Mouse (Mus musculus): ENCODE results near the gene Col5a1. TPM values are rescaled to one million over a fixed set of nuclear protein-coding genes. Genes with fewer than 3 reads are reported as not detected.

Gene Col5a1
- total and polyA plus RNA-seq, 2 experiments from 2014 or later, result 8.0 to 23.6 TPM

GRCm38 (mm10) chr2:28008261-28008660 lies 122.0 kb downstream of the Col5a1 start:
- Histone ChIP-seq H3K4me3 (ENCODE audit: low read length) (no peak overlapping the region), H3K9ac (replicated peaks; ENCODE audit: low read length) (no peak overlapping the region), H3K27ac (peak overlapping the region; percentile 38; the same call in 1 of the 2 replicates), H3K4me2 (ENCODE audit: low read depth, low read length) (no peak overlapping the region), H3K36me3 (ENCODE audit: insufficient read depth, low read length) (no peaks in the 10 kb centered on the region), H3K4me1 (ENCODE audit: insufficient read depth, low read length) (peaks cover 12% of the 10 kb centered on the region; the same call in 1 of the 2 replicates), H3K27me3 (ENCODE audit: insufficient read depth, low read length) (no peaks in the 10 kb centered on the region), H3K9me3 (ENCODE audit: low read length) (no peaks in the 10 kb centered on the region)
- ATAC-seq (peak; percentile 41; the same call in 1 of the 2 replicates), DNase-seq (ENCODE audit: low spot score) (peak; percentile 62)
- no peak for TF ChIP-seq CTCF (IDR thresholded peaks at IDR 0.05; ENCODE audit: low read depth)
- WGBS, result 20% methylated on average over 4 of the region's 4 CpGs

GRCm38 (mm10) chr2:28012367-28012766 lies 126.1 kb downstream of the Col5a1 start:
- ATAC-seq (no peak), DNase-seq (ENCODE audit: low spot score) (no peak)
- Histone ChIP-seq H3K4me3 (ENCODE audit: low read length) (no peak overlapping the region), H3K4me1 (ENCODE audit: insufficient read depth, low read length) (peaks cover 12% of the 10 kb centered on the region; the same call in 1 of the 2 replicates), H3K27ac (no peak overlapping the region), H3K4me2 (ENCODE audit: low read depth, low read length) (no peak overlapping the region), H3K9ac (replicated peaks; ENCODE audit: low read length) (no peak overlapping the region), H3K9me3 (ENCODE audit: low read length) (no peaks in the 10 kb centered on the region), H3K36me3 (ENCODE audit: insufficient read depth, low read length) (no peaks in the 10 kb centered on the region), H3K27me3 (ENCODE audit: insufficient read depth, low read length) (no peaks in the 10 kb centered on the region)
- no peak for TF ChIP-seq CTCF (IDR thresholded peaks at IDR 0.05; ENCODE audit: low read depth)
- WGBS, result 41% methylated on average over 3 of the region's 3 CpGs

GRCm38 (mm10) chr2:28014778-28015177 lies 128.6 kb downstream of the Col5a1 start:
- ATAC-seq (no peak), DNase-seq (ENCODE audit: low spot score) (no peak)
- no peak overlapping the region for H3K9ac ChIP-seq (replicated peaks; ENCODE audit: low read length)
- H3K27me3 ChIP-seq (ENCODE audit: insufficient read depth, low read length), result no peaks in the 10 kb centered on the region
- no peak overlapping the region for H3K4me2 ChIP-seq (ENCODE audit: low read depth, low read length)
- no peaks in the 10 kb centered on the region for H3K36me3 ChIP-seq (ENCODE audit: insufficient read depth, low read length)
- no peaks in the 10 kb centered on the region for H3K4me1 ChIP-seq (ENCODE audit: insufficient read depth, low read length)
- no peak overlapping the region for H3K27ac ChIP-seq
- H3K9me3 ChIP-seq (ENCODE audit: low read length), result no peaks in the 10 kb centered on the region
- no peak overlapping the region for H3K4me3 ChIP-seq (ENCODE audit: low read length)
- no peak for TF ChIP-seq CTCF (IDR thresholded peaks at IDR 0.05; ENCODE audit: low read depth)
- 93% methylated on average over 3 of the region's 3 CpGs for WGBS

GRCm38 (mm10) chr2:28024416-28024815 lies 138.2 kb downstream of the Col5a1 start:
- H3K9ac ChIP-seq (replicated peaks; ENCODE audit: low read length), result no peak overlapping the region
- DNase-seq (ENCODE audit: low spot score), result no peak
- H3K4me1 ChIP-seq (ENCODE audit: insufficient read depth, low read length), result no peaks in the 10 kb centered on the region
- no peaks in the 10 kb centered on the region for H3K36me3 ChIP-seq (ENCODE audit: insufficient read depth, low read length)
- no peaks in the 10 kb centered on the region for H3K9me3 ChIP-seq (ENCODE audit: low read length)
- no peaks in the 10 kb centered on the region for H3K27me3 ChIP-seq (ENCODE audit: insufficient read depth, low read length)
- 81% methylated on average over 6 of the region's 6 CpGs for WGBS
- no peak overlapping the region for H3K4me3 ChIP-seq (ENCODE audit: low read length)
- no peak overlapping the region for H3K4me2 ChIP-seq (ENCODE audit: low read depth, low read length)
- ATAC-seq, result no peak
- no peak overlapping the region for H3K27ac ChIP-seq
- no peak for TF ChIP-seq CTCF (IDR thresholded peaks at IDR 0.05; ENCODE audit: low read depth)

GRCm38 (mm10) chr2:28025776-28026175 lies 139.6 kb downstream of the Col5a1 start:
- ATAC-seq, result no peak
- Histone ChIP-seq H3K4me2 (ENCODE audit: low read depth, low read length) (no peak overlapping the region), H3K9me3 (ENCODE audit: low read length) (no peaks in the 10 kb centered on the region), H3K36me3 (ENCODE audit: insufficient read depth, low read length) (no peaks in the 10 kb centered on the region), H3K27ac (no peak overlapping the region), H3K4me3 (ENCODE audit: low read length) (no peak overlapping the region), H3K9ac (replicated peaks; ENCODE audit: low read length) (no peak overlapping the region), H3K27me3 (ENCODE audit: insufficient read depth, low read length) (no peaks in the 10 kb centered on the region), H3K4me1 (ENCODE audit: insufficient read depth, low read length) (no peaks in the 10 kb centered on the region)
- TF ChIP-seq CTCF (IDR thresholded peaks at IDR 0.05; ENCODE audit: low read depth), result no peak
- WGBS, result 66% methylated on average over 4 of the region's 4 CpGs
- peak; percentile 44 for DNase-seq (ENCODE audit: low spot score)

- DNase-seq (ENCODE audit: low spot score) (no peak), ATAC-seq (no peak)
- H3K36me3 ChIP-seq (ENCODE audit: insufficient read depth, low read length), result no peaks in the 10 kb centered on the region
- H3K9me3 ChIP-seq (ENCODE audit: low read length), result no peaks in the 10 kb centered on the region
- no peak overlapping the region for H3K4me2 ChIP-seq (ENCODE audit: low read depth, low read length)
- no peak overlapping the region for H3K9ac ChIP-seq (replicated peaks; ENCODE audit: low read length)
- no peak for TF ChIP-seq CTCF (IDR thresholded peaks at IDR 0.05; ENCODE audit: low read depth)
- WGBS, result 64% methylated on average over 9 of the region's 9 CpGs
- no peak overlapping the region for H3K27ac ChIP-seq
- H3K4me3 ChIP-seq (ENCODE audit: low read length), result no peak overlapping the region
- no peaks in the 10 kb centered on the region for H3K27me3 ChIP-seq (ENCODE audit: insufficient read depth, low read length)
- H3K4me1 ChIP-seq (ENCODE audit: insufficient read depth, low read length), result peaks cover 9% of the 10 kb centered on the region; the same call in 1 of the 2 replicates
Observed at GRCm38 (mm10) chr2:28031860-28032259, 145.6 kb downstream of the Col5a1 start.

- Histone ChIP-seq H3K4me3 (ENCODE audit: low read length) (no peak overlapping the region), H3K4me2 (ENCODE audit: low read depth, low read length) (no peak overlapping the region), H3K36me3 (ENCODE audit: insufficient read depth, low read length) (no peaks in the 10 kb centered on the region), H3K9ac (replicated peaks; ENCODE audit: low read length) (no peak overlapping the region), H3K27ac (no peak overlapping the region), H3K4me1 (ENCODE audit: insufficient read depth, low read length) (peaks cover 12% of the 10 kb centered on the region; the same call in 1 of the 2 replicates), H3K9me3 (ENCODE audit: low read length) (no peaks in the 10 kb centered on the region), H3K27me3 (ENCODE audit: insufficient read depth, low read length) (no peaks in the 10 kb centered on the region)
- ATAC-seq (no peak), DNase-seq (ENCODE audit: low spot score) (no peak)
- WGBS, result 90% methylated on average over 11 of the region's 11 CpGs
- no peak for TF ChIP-seq CTCF (IDR thresholded peaks at IDR 0.05; ENCODE audit: low read depth)
Observed at GRCm38 (mm10) chr2:28032469-28032868, 146.2 kb downstream of the Col5a1 start.

Measured in hindbrain, postnatal 0 days (tissue).